Mouse (Mus musculus): ENCODE results near the gene Mrtfa. TPM values are rescaled to one million over a fixed set of nuclear protein-coding genes. Genes with fewer than 3 reads are reported as not detected.

The Mrtfa gene
- polyA plus RNA-seq, 1 experiment from 2014 or later = 22.9 TPM

GRCm38 (mm10) chr15:81192858-81193257 is 2.3 kb upstream of the Mrtfa start:
- no peaks in the 10 kb centered on the region for H3K27me3 ChIP-seq
- WGBS = 94% methylated on average over 8 of the region's 8 CpGs
- H3K4me1 ChIP-seq (replicated peaks) = peaks cover 23% of the 10 kb centered on the region
- ATAC-seq (ENCODE audit: low FRiP score) = no peak
- H3K4me2 ChIP-seq = no peak overlapping the region
- H3K4me3 ChIP-seq = no peak overlapping the region
- H3K27ac ChIP-seq = no peak overlapping the region
- H3K36me3 ChIP-seq = no peaks in the 10 kb centered on the region; the same call in 1 of the 2 replicates
- H3K9ac ChIP-seq = no peak overlapping the region
- H3K9me3 ChIP-seq = no peaks in the 10 kb centered on the region

GRCm38 (mm10) chr15:81192316-81192715 is 1.8 kb upstream of the Mrtfa start:
- ATAC-seq (ENCODE audit: low FRiP score) = no peak
- no peaks in the 10 kb centered on the region for H3K9me3 ChIP-seq
- H3K9ac ChIP-seq = no peak overlapping the region
- no peak overlapping the region for H3K4me3 ChIP-seq
- peaks cover 24% of the 10 kb centered on the region for H3K4me1 ChIP-seq (replicated peaks)
- WGBS = 79% methylated on average over 5 of the region's 5 CpGs
- H3K36me3 ChIP-seq = peaks cover 4% of the 10 kb centered on the region; the same call in 1 of the 2 replicates
- H3K27me3 ChIP-seq = no peaks in the 10 kb centered on the region
- H3K27ac ChIP-seq = no peak overlapping the region
- H3K4me2 ChIP-seq = no peak overlapping the region

- peak overlapping the region; percentile 98 for H3K4me3 ChIP-seq
- peak overlapping the region; percentile 76 for H3K9ac ChIP-seq
- H3K9me3 ChIP-seq = no peaks in the 10 kb centered on the region
- no peaks in the 10 kb centered on the region for H3K27me3 ChIP-seq
- H3K4me1 ChIP-seq (replicated peaks) = peaks cover 26% of the 10 kb centered on the region
- ATAC-seq (ENCODE audit: low FRiP score) = no peak
- H3K4me2 ChIP-seq = peak overlapping the region; percentile 63
- peak overlapping the region; percentile 78 for H3K27ac ChIP-seq
- WGBS = 27% methylated on average over 9 of the region's 9 CpGs
- peaks cover 8% of the 10 kb centered on the region; the same call in 1 of the 2 replicates for H3K36me3 ChIP-seq
Measured at GRCm38 (mm10) chr15:81191303-81191702, 746 bp upstream of the Mrtfa start.

GRCm38 (mm10) chr15:81190011-81190629 is 437 bp downstream of the Mrtfa start:
- Histone ChIP-seq H3K27ac (peak overlapping the region; percentile 88), H3K9me3 (no peaks in the 10 kb centered on the region), H3K9ac (peak overlapping the region; percentile 96), H3K27me3 (no peaks in the 10 kb centered on the region), H3K4me1 (replicated peaks) (peaks cover 29% of the 10 kb centered on the region), H3K36me3 (peaks cover 8% of the 10 kb centered on the region; the same call in 1 of the 2 replicates), H3K4me3 (peak overlapping the region; percentile 98), H3K4me2 (peak overlapping the region; percentile 80)
- no peak for ATAC-seq (ENCODE audit: low FRiP score)
- 1% methylated on average over 31 of the region's 46 CpGs for WGBS

- H3K9ac ChIP-seq = peak overlapping the region; percentile 96
- WGBS = 93% methylated on average over 2 of the region's 2 CpGs
Measured at GRCm38 (mm10) chr15:81189061-81189460, 1.5 kb downstream of the Mrtfa start.

GRCm38 (mm10) chr15:81184913-81185312 is 5.6 kb downstream of the Mrtfa start:
- H3K4me1 ChIP-seq (replicated peaks) = peaks cover 26% of the 10 kb centered on the region
- ATAC-seq (ENCODE audit: low FRiP score) = no peak
- WGBS = 93% methylated on average over 1 of the region's 1 CpGs
- H3K9me3 ChIP-seq = no peaks in the 10 kb centered on the region
- H3K27me3 ChIP-seq = no peaks in the 10 kb centered on the region
- H3K27ac ChIP-seq = no peak overlapping the region
- H3K36me3 ChIP-seq = peaks cover 8% of the 10 kb centered on the region; the same call in 1 of the 2 replicates
- H3K9ac ChIP-seq = no peak overlapping the region
- no peak overlapping the region for H3K4me3 ChIP-seq
- no peak overlapping the region for H3K4me2 ChIP-seq

More at GRCm38 (mm10) chr15:81189061-81189460, 1.5 kb downstream of the Mrtfa start:
- peaks cover 8% of the 10 kb centered on the region; the same call in 1 of the 2 replicates for H3K36me3 ChIP-seq
- no peaks in the 10 kb centered on the region for H3K9me3 ChIP-seq
- no peak overlapping the region for H3K27ac ChIP-seq
- no peak for ATAC-seq (ENCODE audit: low FRiP score)
- no peaks in the 10 kb centered on the region for H3K27me3 ChIP-seq
- peak overlapping the region; percentile 80 for H3K4me2 ChIP-seq
- peaks cover 29% of the 10 kb centered on the region for H3K4me1 ChIP-seq (replicated peaks)
- H3K4me3 ChIP-seq = peak overlapping the region; percentile 98

- H3K9me3 ChIP-seq = no peaks in the 10 kb centered on the region
- no peaks in the 10 kb centered on the region for H3K36me3 ChIP-seq
- H3K4me2 ChIP-seq = no peak overlapping the region
- 54% methylated on average over 2 of the region's 2 CpGs for WGBS
- H3K4me1 ChIP-seq (replicated peaks) = peaks cover 25% of the 10 kb centered on the region
- H3K27me3 ChIP-seq = no peaks in the 10 kb centered on the region
- no peak overlapping the region for H3K4me3 ChIP-seq
- ATAC-seq (ENCODE audit: low FRiP score) = no peak
- no peak overlapping the region for H3K9ac ChIP-seq
- H3K27ac ChIP-seq = no peak overlapping the region
Measured at GRCm38 (mm10) chr15:81181233-81181632, 9.3 kb downstream of the Mrtfa start.

- Histone ChIP-seq H3K4me2 (no peak overlapping the region), H3K27ac (no peak overlapping the region), H3K27me3 (no peaks in the 10 kb centered on the region), H3K36me3 (peaks cover 4% of the 10 kb centered on the region), H3K9ac (no peak overlapping the region), H3K9me3 (no peaks in the 10 kb centered on the region), H3K4me3 (no peak overlapping the region), H3K4me1 (replicated peaks) (peaks cover 22% of the 10 kb centered on the region; the same call in 1 of the 2 replicates)
- no peak for ATAC-seq (ENCODE audit: low FRiP score)
- 81% methylated on average over 2 of the region's 2 CpGs for WGBS
Measured at GRCm38 (mm10) chr15:81179523-81179922, 11.0 kb downstream of the Mrtfa start.

GRCm38 (mm10) chr15:81178703-81179102 is 11.9 kb downstream of the Mrtfa start:
- ATAC-seq (ENCODE audit: low FRiP score) = no peak
- Histone ChIP-seq H3K9me3 (no peaks in the 10 kb centered on the region), H3K9ac (no peak overlapping the region), H3K27me3 (no peaks in the 10 kb centered on the region), H3K27ac (no peak overlapping the region), H3K4me1 (replicated peaks) (peaks cover 22% of the 10 kb centered on the region; the same call in 1 of the 2 replicates), H3K36me3 (peaks cover 6% of the 10 kb centered on the region), H3K4me3 (no peak overlapping the region), H3K4me2 (no peak overlapping the region)
- WGBS = 83% methylated on average over 11 of the region's 11 CpGs

- ATAC-seq (ENCODE audit: low FRiP score) = no peak
- Histone ChIP-seq H3K27me3 (no peaks in the 10 kb centered on the region), H3K4me2 (no peak overlapping the region), H3K4me1 (replicated peaks) (peaks cover 22% of the 10 kb centered on the region; the same call in 1 of the 2 replicates), H3K27ac (no peak overlapping the region), H3K9ac (no peak overlapping the region), H3K9me3 (no peaks in the 10 kb centered on the region), H3K36me3 (peaks cover 9% of the 10 kb centered on the region), H3K4me3 (no peak overlapping the region)
- WGBS = 92% methylated on average over 7 of the region's 7 CpGs
Measured at GRCm38 (mm10) chr15:81177860-81178259, 12.7 kb downstream of the Mrtfa start.

GRCm38 (mm10) chr15:81175633-81176032 is 14.9 kb downstream of the Mrtfa start:
- no peak overlapping the region for H3K4me2 ChIP-seq
- H3K36me3 ChIP-seq = peaks cover 9% of the 10 kb centered on the region
- no peaks in the 10 kb centered on the region for H3K27me3 ChIP-seq
- ATAC-seq (ENCODE audit: low FRiP score) = no peak
- H3K9ac ChIP-seq = no peak overlapping the region
- peaks cover 20% of the 10 kb centered on the region; the same call in 1 of the 2 replicates for H3K4me1 ChIP-seq (replicated peaks)
- H3K27ac ChIP-seq = no peak overlapping the region
- 90% methylated on average over 3 of the region's 3 CpGs for WGBS
- H3K9me3 ChIP-seq = no peaks in the 10 kb centered on the region
- H3K4me3 ChIP-seq = no peak overlapping the region

- H3K27ac ChIP-seq = no peak overlapping the region
- H3K4me3 ChIP-seq = no peak overlapping the region
- H3K4me2 ChIP-seq = no peak overlapping the region
- H3K9ac ChIP-seq = no peak overlapping the region
- H3K36me3 ChIP-seq = peaks cover 9% of the 10 kb centered on the region
- ATAC-seq (ENCODE audit: low FRiP score) = no peak
- no peaks in the 10 kb centered on the region for H3K27me3 ChIP-seq
- no peaks in the 10 kb centered on the region for H3K9me3 ChIP-seq
- peaks cover 13% of the 10 kb centered on the region for H3K4me1 ChIP-seq (replicated peaks)
- WGBS = 95% methylated on average over 8 of the region's 8 CpGs
Measured at GRCm38 (mm10) chr15:81172259-81172658, 18.3 kb downstream of the Mrtfa start.

GRCm38 (mm10) chr15:81168735-81169134 is 21.8 kb downstream of the Mrtfa start:
- Histone ChIP-seq H3K27me3 (no peaks in the 10 kb centered on the region), H3K4me3 (no peak overlapping the region), H3K9me3 (no peaks in the 10 kb centered on the region), H3K27ac (no peak overlapping the region), H3K9ac (no peak overlapping the region), H3K36me3 (0 out of 2 replicates have a peak, but pooled peaks cover 3% of the 10 kb centered on the region), H3K4me2 (no peak overlapping the region), H3K4me1 (replicated peaks) (peaks cover 5% of the 10 kb centered on the region)
- no peak for ATAC-seq (ENCODE audit: low FRiP score)
- WGBS = 76% methylated on average over 6 of the region's 6 CpGs

Data from hindbrain, embryonic 13.5 days (tissue).